Mouse (Mus musculus): ENCODE data around the gene Tpbpb.
"Not testable (repeated sequence)": the region's sequence is repeated elsewhere in the genome, so short reads cannot be mapped to it uniquely, and the experiment has no call there.

- not testable (repeated sequence) for TF ChIP-seq CTCF (IDR thresholded peaks at IDR 0.05; ENCODE audit: control insufficient read depth, insufficient read depth, insufficient read length); MYOG (IDR thresholded peaks at IDR 0.05; ENCODE audit: control insufficient read depth, extremely low read depth, insufficient read length); MYOD1 (IDR thresholded peaks at IDR 0.05; ENCODE audit: control insufficient read depth, insufficient read length, low read depth); MAX (IDR thresholded peaks at IDR 0.05); CEBPB (IDR thresholded peaks at IDR 0.05; ENCODE audit: low read depth)
These were observed 30.8 kb upstream of the Tpbpb start, which contains the start of gene Gm49393 for GRCm38 (mm10) chr13:60935490-60935889.
